Mouse (Mus musculus) cerebellum, adult 2 months (tissue): ENCODE results near the gene Tnik. TPM values are rescaled to one million over a fixed set of nuclear protein-coding genes. Genes with fewer than 3 reads are reported as not detected.

Experiments used
- DNase-seq, 2 experiments: peaks; one replicate each; pipeline ENCODE4 v3.0.0; 2021
- H3K27ac ChIP-seq: fragments of 200-500 bp; 2 replicates; pipeline ENCODE4 v1.5.1; 2012; ENCODE audit warnings: low read length, control low read depth, inconsistent platforms; ENCODE audit not compliant: insufficient read depth
- H3K27me3 ChIP-seq: fragments of 200-500 bp; 2 replicates; pipeline ENCODE4 v1.6.1; 2012; ENCODE audit warnings: inconsistent platforms, mild to moderate bottlenecking, low read length, moderate library complexity; ENCODE audit not compliant: control insufficient read depth, insufficient read depth
- H3K4me1 ChIP-seq: fragments of 200-500 bp; 2 replicates; pipeline ENCODE4 v1.6.1; 2011; ENCODE audit warnings: low read length; ENCODE audit not compliant: control insufficient read depth, insufficient read depth
- H3K4me3 ChIP-seq: fragments of 200-500 bp; replicated peaks from 2 replicates; pipeline ENCODE3; 2011; ENCODE audit warnings: mild to moderate bottlenecking, low read depth, low read length, control low read depth; ENCODE audit not compliant: insufficient read depth
- CTCF ChIP-seq: fragments of 200-500 bp; IDR thresholded peaks from 2 replicates; pipeline ENCODE4 v1.5.1; 2011; ENCODE audit warnings: low read depth, mild to moderate bottlenecking, control low read depth, low read length, moderate library complexity, borderline replicate concordance; ENCODE audit not compliant: insufficient read depth
- POLR2A ChIP-seq: fragments of 200-500 bp; IDR thresholded peaks from 2 replicates; pipeline ENCODE4 v1.6.1; 2011; ENCODE audit warnings: low read length, control low read depth, borderline replicate concordance; ENCODE audit not compliant: insufficient read depth
- WGBS: fragments of 180-500 bp; shearing (Covaris S2); methylation state at CpG from one replicate; pipeline ENCODE4 v1.1.7; 2018; 5-methylcytosine and 5-hydroxymethylcytosine counted together
- polyA plus RNA-seq: library from polyadenylated mRNA; depleted of rRNA; stranded (reverse); fragments of >200 nt; gene quantifications from 2 replicates; pipeline ENCODE4 v1.2.3, GENCODE M21; 2012

Tnik gene
- polyA plus RNA-seq, 1 experiment = 72.0 TPM

DNA sequence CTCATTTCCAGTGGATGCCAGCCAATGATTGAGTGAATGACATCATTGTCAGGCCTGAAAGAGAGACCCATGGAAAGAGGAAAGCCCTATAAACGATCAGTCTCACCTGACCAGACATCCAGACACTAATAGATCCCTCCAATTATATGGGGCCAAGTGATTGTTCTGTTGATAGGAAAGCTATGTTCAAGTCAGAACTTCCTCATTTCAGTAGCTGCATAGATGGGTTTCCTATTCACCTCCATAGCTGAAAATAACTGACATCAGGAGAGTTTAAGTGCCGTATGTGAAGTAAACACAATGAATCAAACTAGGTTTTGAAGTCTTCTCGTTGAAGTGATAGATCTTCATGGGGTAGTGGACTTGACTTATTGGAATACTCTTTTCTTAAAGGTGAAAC, 239.7 kb downstream of the Tnik start:
- Histone ChIP-seq H3K27ac (no peak overlapping the region), H3K27me3 (no peaks in the 10 kb centered on the region), H3K4me1 (peaks cover 2% of the 10 kb centered on the region; the same call in 1 of the 2 replicates), H3K4me3 (no peak overlapping the region)
- DNase-seq = no peak
- 90% methylated on average over 3 of the region's 3 CpGs for WGBS
- TF ChIP-seq POLR2A (no peak), CTCF (no peak)

DNA sequence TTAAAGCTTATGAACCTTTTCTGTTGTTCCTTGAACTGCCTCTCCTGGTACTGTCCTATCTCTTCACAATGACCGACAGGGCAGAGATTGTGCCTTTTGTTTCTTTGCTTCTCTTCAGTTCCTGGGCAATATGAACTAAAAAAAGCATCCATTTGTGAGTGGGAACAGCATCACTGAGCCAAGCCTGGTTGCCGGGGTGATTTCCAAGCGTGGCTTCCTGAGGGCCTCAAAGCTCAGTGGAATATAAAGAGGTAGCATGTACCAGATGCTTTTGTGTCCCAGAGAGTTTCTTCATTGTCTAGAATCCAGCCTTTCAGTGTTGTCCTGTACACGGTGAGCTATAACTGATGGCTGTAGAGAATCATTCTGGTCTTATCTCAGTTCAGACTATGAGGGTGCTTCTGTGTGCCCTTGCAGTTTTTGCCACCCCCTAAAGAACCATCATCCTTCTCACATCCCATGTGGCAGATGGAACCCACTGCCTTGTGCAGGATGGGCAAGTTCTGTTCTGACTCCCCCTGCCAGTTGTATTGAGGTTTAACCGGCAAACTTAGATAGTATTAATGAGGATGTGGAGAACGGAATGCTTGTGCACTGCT, 246.4 kb downstream of the Tnik start:
- no peak for TF ChIP-seq POLR2A
- TF ChIP-seq CTCF = no peak
- Histone ChIP-seq H3K4me3 (no peak overlapping the region), H3K27me3 (no peaks in the 10 kb centered on the region), H3K27ac (no peak overlapping the region), H3K4me1 (peaks cover 10% of the 10 kb centered on the region)
- no peak for DNase-seq
- WGBS = 35% methylated on average over 6 of the region's 6 CpGs

DNA sequence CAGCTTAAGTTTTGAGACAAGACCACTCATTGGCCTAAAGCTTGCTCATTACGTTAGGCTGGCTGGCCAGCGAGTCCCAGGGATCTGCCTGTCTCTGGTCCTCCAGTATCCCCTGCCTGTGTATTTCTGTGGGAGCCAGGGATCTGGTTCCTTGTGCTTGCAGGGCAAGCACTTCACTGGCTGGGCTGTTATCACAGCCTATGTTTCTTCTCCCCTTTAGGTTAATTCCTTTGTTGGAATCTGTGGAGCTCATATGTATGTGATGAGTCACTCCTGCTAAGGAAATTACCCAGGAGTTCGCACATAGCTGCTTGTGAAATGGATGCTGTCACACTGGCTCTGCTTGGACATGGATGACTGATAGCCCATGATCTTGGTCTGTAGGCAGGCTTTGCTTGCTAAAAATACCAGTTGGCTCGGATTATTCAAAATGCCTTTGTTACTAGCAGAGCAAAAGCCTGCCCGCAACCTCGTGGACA, 260.0 kb downstream of the Tnik start:
- no peak overlapping the region for H3K4me3 ChIP-seq
- H3K27me3 ChIP-seq = no peaks in the 10 kb centered on the region
- no peak overlapping the region for H3K27ac ChIP-seq
- 29% methylated on average over 6 of the region's 6 CpGs for WGBS
- DNase-seq = peak in 1 of 2 experiments; percentile 45
- no peak for TF ChIP-seq CTCF
- TF ChIP-seq POLR2A = no peak
- H3K4me1 ChIP-seq = peaks cover 9% of the 10 kb centered on the region

DNA sequence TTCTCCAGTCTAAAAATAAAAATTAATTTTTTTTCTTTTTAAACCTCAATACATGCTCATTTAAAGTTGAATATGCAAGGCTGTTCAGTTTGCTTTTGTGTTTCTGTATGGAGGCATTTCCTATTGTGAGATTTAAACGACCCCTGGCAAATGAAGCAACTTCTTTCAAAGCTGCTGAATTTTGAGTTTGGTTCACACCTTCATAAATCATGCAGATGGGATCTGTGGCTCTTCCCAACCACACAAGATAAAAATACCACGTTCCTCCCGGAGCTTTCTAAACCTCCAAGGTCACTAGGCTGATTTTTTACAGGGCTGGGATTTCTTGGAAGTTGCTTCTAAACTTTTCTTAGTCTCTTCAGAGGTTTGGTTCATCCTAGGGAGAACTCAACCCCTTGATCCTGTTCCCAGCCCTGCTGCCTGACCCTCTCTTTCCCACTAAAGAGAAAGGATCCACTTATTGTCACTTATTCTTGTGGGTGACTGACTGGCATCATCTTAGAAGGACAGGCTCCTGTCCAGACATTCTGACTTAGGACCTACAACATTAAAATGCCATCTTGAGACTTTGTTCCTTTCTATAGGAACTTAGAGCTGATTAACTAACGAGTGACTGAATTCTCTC, 260.6 kb downstream of the Tnik start:
- H3K4me1 ChIP-seq = peaks cover 9% of the 10 kb centered on the region
- no peak overlapping the region for H3K4me3 ChIP-seq
- WGBS = 37% methylated on average over 4 of the region's 4 CpGs
- no peak for TF ChIP-seq CTCF
- no peak for TF ChIP-seq POLR2A
- no peaks in the 10 kb centered on the region for H3K27me3 ChIP-seq
- no peak for DNase-seq
- H3K27ac ChIP-seq = no peak overlapping the region

DNA sequence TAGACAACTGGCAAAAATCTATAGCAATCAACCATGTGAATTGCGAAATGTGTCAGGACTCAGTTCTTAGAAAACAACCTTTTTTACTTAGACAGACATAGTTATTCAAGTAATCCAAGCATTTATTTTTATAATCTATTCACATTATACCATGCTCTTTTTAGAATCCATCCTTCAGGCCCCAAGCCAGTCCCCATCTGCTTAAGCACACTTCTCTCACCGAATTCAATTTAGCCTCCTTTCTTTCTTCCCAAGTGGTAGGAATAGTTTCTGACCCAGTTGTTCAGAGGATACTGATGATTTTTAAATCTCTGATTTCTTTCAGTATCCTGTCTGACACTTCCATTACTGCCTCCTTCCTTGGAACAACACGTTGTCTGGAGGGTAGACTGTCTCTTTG, 261.5 kb downstream of the Tnik start:
- H3K4me3 ChIP-seq = no peak overlapping the region
- 62% methylated on average over 3 of the region's 3 CpGs for whole genome bisulfite sequencing
- H3K27ac ChIP-seq = no peak overlapping the region
- H3K27me3 ChIP-seq = no peaks in the 10 kb centered on the region
- H3K4me1 ChIP-seq = peaks cover 9% of the 10 kb centered on the region
- no peak for TF ChIP-seq CTCF
- TF ChIP-seq POLR2A = no peak
- DNase-seq = no peak

DNA sequence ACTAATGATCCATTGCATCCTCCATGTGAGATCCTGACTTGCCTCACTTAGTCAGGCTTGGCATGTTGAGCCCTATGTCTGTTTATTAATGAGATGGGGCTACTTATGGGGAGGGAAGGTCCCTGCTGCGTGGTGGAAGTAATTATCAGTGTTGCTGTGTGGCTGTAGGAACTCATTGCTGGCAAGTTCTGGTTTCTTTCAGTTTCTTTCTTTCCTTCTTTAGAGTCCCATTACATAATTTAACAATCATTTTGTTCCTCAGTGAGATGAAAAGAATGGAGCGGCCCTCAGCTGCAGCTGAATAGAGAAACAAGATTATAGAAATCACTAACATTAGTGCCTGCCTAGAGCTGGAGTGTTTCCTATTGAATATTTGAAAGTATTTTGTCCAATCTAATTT, 263.7 kb downstream of the Tnik start:
- no peak for TF ChIP-seq CTCF
- H3K27ac ChIP-seq = no peak overlapping the region
- no peaks in the 10 kb centered on the region for H3K27me3 ChIP-seq
- DNase-seq = no peak
- H3K4me1 ChIP-seq = peaks cover 9% of the 10 kb centered on the region
- H3K4me3 ChIP-seq = no peak overlapping the region
- 78% methylated on average over 2 of the region's 2 CpGs for WGBS

DNA sequence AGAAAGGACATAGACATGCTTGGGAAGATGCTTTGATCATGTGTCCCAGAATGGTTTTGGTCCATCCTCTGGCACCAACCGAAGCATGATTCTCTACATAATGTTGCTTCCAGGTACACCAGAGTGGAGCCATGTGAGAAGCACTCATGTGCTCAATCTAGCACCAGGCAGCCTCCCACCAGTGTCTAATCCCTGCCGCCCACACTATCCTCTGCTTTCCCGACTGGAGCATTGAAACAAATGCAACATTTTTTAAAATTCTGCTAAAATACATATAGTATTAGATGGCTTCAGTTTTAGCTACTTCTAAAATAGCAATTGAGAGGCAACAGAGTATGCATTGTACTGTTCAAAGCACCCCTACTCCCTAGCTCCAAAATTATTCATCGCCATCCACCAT, 264.2 kb downstream of the Tnik start:
- peaks cover 9% of the 10 kb centered on the region for H3K4me1 ChIP-seq
- WGBS = 88% methylated on average over 4 of the region's 4 CpGs
- H3K27ac ChIP-seq = no peak overlapping the region
- no peaks in the 10 kb centered on the region for H3K27me3 ChIP-seq
- TF ChIP-seq CTCF (no peak), POLR2A (no peak)
- no peak overlapping the region for H3K4me3 ChIP-seq
- no peak for DNase-seq

DNA sequence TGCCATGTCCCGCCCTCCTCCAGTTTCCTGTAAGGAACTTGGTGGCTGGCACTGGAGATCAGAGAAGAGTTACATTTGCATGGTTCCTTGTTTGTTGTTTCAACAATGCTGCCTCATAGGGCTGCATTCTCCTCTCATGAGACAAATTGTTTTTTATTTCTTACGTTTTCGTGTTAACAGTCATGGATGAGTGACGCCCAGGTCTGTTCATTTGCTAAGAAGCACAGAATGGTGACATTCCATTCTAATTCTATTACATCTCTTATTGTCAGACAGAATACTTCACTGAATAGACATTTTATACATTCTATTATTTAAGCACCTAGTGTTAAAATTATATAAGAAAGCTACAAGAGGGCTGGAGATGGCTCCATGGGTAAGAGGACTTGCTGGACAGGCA, 266.5 kb downstream of the Tnik start:
- Histone ChIP-seq H3K4me1 (no peaks in the 10 kb centered on the region), H3K27me3 (no peaks in the 10 kb centered on the region), H3K27ac (no peak overlapping the region), H3K4me3 (no peak overlapping the region)
- TF ChIP-seq CTCF = no peak
- TF ChIP-seq POLR2A = no peak
- 89% methylated on average over 4 of the region's 4 CpGs for WGBS
- no peak for DNase-seq
